Mouse (Mus musculus) limb, embryonic 10.5 days (tissue): ENCODE measurements around the gene Pianp. TPM values are rescaled to one million over a fixed set of nuclear protein-coding genes. Genes with fewer than 3 reads are reported as not detected.

ENCODE experiments used
- DNase-seq: peaks from one replicate; pipeline ENCODE4 v3.0.0-alpha.2; 2017; ENCODE audit warnings: low spot score
- H3K27ac ChIP-seq: fragments of 300-500 bp; sonication (generic); 2 replicates; pipeline ENCODE4 v1.5.1; 2016; ENCODE audit warnings: mild to moderate bottlenecking
- H3K27me3 ChIP-seq: fragments of 300-500 bp; sonication (generic); 2 replicates; pipeline ENCODE4 v1.6.1; 2016; ENCODE audit warnings: low read depth, mild to moderate bottlenecking; ENCODE audit not compliant: poor library complexity, severe bottlenecking
- H3K36me3 ChIP-seq: fragments of 300-500 bp; sonication (generic); 2 replicates; pipeline ENCODE4 v1.6.1; 2016; ENCODE audit warnings: mild to moderate bottlenecking, moderate library complexity
- H3K4me1 ChIP-seq: fragments of 300-500 bp; sonication (generic); 2 replicates; pipeline ENCODE4 v1.6.1; 2016
- H3K4me3 ChIP-seq: fragments of 300-500 bp; sonication (generic); 2 replicates; pipeline ENCODE4 v1.5.1; 2016; ENCODE audit warnings: mild to moderate bottlenecking, moderate library complexity
- H3K9me3 ChIP-seq: fragments of 300-500 bp; sonication (generic); replicated peaks from 2 replicates; pipeline ENCODE4 v1.6.1; 2016; ENCODE audit warnings: mild to moderate bottlenecking
- WGBS: fragments of 180-500 bp; shearing (Covaris S2); methylation state at CpG from one replicate; pipeline ENCODE4 v1.1.7; 2016; 5-methylcytosine and 5-hydroxymethylcytosine counted together
- polyA plus RNA-seq: library from polyadenylated mRNA; unstranded; fragments of >200 nt; fragmentation: Nextera tagmentation; extraction: Ambion mirVana; gene quantifications from 2 replicates; pipeline ENCODE4 v1.2.1, GENCODE M21; 2016

Gene Pianp
- polyA plus RNA-seq: 0.40 and 1.4 TPM in 2 replicates

- DNase-seq: peak; percentile 87
Measured at GRCm38 (mm10) chr6:124996551-124997501, at the start of gene Pianp. Gene Pianp, plus strand, starts transcription at chr6:124996694.

GRCm38 (mm10) chr6:124953991-124954715 is 42.3 kb upstream of the Pianp start:
- Histone ChIP-seq H3K27me3 (no peaks in the 10 kb centered on the region), H3K4me3 (no peak overlapping the region), H3K9me3 (no peaks in the 10 kb centered on the region; the same call in 1 of the 2 replicates), H3K36me3 (peaks cover 51% of the 10 kb centered on the region), H3K27ac (no peak overlapping the region), H3K4me1 (no peaks in the 10 kb centered on the region)
- WGBS: 87% methylated on average over 2 of the region's 2 CpGs
- DNase-seq: no peak

More at GRCm38 (mm10) chr6:124996551-124997501, at the start of gene Pianp:
- Histone ChIP-seq H3K9me3 (no peaks in the 10 kb centered on the region), H3K4me3 (peak within 1 kb of the TSS; percentile 70), H3K36me3 (no peaks in the 10 kb centered on the region), H3K4me1 (peaks cover 31% of the 10 kb centered on the region), H3K27ac (peak within 1 kb of the TSS; percentile 82), H3K27me3 (peaks cover 100% of the 10 kb centered on the region)
- 1% methylated on average over 76 of the region's 78 CpGs for WGBS

- Histone ChIP-seq H3K36me3 (peaks cover 61% of the 10 kb centered on the region), H3K9me3 (no peaks in the 10 kb centered on the region; the same call in 1 of the 2 replicates), H3K4me3 (no peak overlapping the region), H3K27ac (no peak overlapping the region), H3K27me3 (no peaks in the 10 kb centered on the region), H3K4me1 (no peaks in the 10 kb centered on the region)
- 95% methylated on average over 4 of the region's 4 CpGs for WGBS
- DNase-seq: no peak
Measured at GRCm38 (mm10) chr6:124955212-124955611, 41.3 kb upstream of the Pianp start.

GRCm38 (mm10) chr6:124958127-124958526 is 38.4 kb upstream of the Pianp start:
- H3K9me3 ChIP-seq: no peaks in the 10 kb centered on the region
- no peak for DNase-seq
- peaks cover 88% of the 10 kb centered on the region for H3K36me3 ChIP-seq
- no peaks in the 10 kb centered on the region for H3K27me3 ChIP-seq
- 92% methylated on average over 3 of the region's 3 CpGs for WGBS
- no peak overlapping the region for H3K27ac ChIP-seq
- no peak overlapping the region for H3K4me3 ChIP-seq
- H3K4me1 ChIP-seq: no peaks in the 10 kb centered on the region

- Histone ChIP-seq H3K36me3 (peaks cover 79% of the 10 kb centered on the region), H3K4me3 (no peak overlapping the region), H3K27me3 (no peaks in the 10 kb centered on the region), H3K27ac (no peak overlapping the region), H3K9me3 (no peaks in the 10 kb centered on the region), H3K4me1 (peaks cover 8% of the 10 kb centered on the region)
- DNase-seq: no peak
- WGBS: 94% methylated on average over 13 of the region's 13 CpGs
Measured at GRCm38 (mm10) chr6:124959960-124960359, 36.5 kb upstream of the Pianp start.

GRCm38 (mm10) chr6:124961021-124961420 is 35.5 kb upstream of the Pianp start:
- WGBS: 96% methylated on average over 12 of the region's 12 CpGs
- H3K36me3 ChIP-seq: peaks cover 69% of the 10 kb centered on the region

GRCm38 (mm10) chr6:124964638-124965037 is 31.9 kb upstream of the Pianp start:
- H3K36me3 ChIP-seq: peaks cover 46% of the 10 kb centered on the region
- 41% methylated on average over 16 of the region's 16 CpGs for WGBS
- H3K4me1 ChIP-seq: peaks cover 16% of the 10 kb centered on the region
- H3K9me3 ChIP-seq: no peaks in the 10 kb centered on the region
- no peaks in the 10 kb centered on the region for H3K27me3 ChIP-seq
- peak overlapping the region; percentile 86 for H3K4me3 ChIP-seq
- no peak for DNase-seq
- H3K27ac ChIP-seq: peak overlapping the region; percentile 94

More at GRCm38 (mm10) chr6:124961021-124961420, 35.5 kb upstream of the Pianp start:
- Histone ChIP-seq H3K4me1 (peaks cover 11% of the 10 kb centered on the region), H3K27me3 (no peaks in the 10 kb centered on the region), H3K4me3 (no peak overlapping the region), H3K9me3 (no peaks in the 10 kb centered on the region), H3K27ac (no peak overlapping the region)
- DNase-seq: no peak

- H3K9me3 ChIP-seq: no peaks in the 10 kb centered on the region
- H3K4me1 ChIP-seq: peaks cover 16% of the 10 kb centered on the region
- H3K36me3 ChIP-seq: peaks cover 40% of the 10 kb centered on the region
- peak; percentile 99 for DNase-seq
- WGBS: under 1% methylated on average over 68 of the region's 68 CpGs
- H3K27me3 ChIP-seq: no peaks in the 10 kb centered on the region
- peak within 1 kb of the TSS; percentile 86 for H3K4me3 ChIP-seq
- peak within 1 kb of the TSS; percentile 94 for H3K27ac ChIP-seq
Measured at GRCm38 (mm10) chr6:124965088-124965719, 31.3 kb upstream of the Pianp start, which contains the start of gene Cops7a. Gene Cops7a, minus strand, starts transcription at chr6:124965538.

GRCm38 (mm10) chr6:124965747-124966146 is 30.7 kb upstream of the Pianp start:
- DNase-seq: no peak
- Histone ChIP-seq H3K4me1 (peaks cover 16% of the 10 kb centered on the region), H3K36me3 (peaks cover 35% of the 10 kb centered on the region), H3K9me3 (no peaks in the 10 kb centered on the region), H3K27ac (peak overlapping the region; percentile 94), H3K4me3 (peak overlapping the region; percentile 86), H3K27me3 (no peaks in the 10 kb centered on the region)
- WGBS: 19% methylated on average over 15 of the region's 15 CpGs

GRCm38 (mm10) chr6:124966466-124967118 is 29.9 kb upstream of the Pianp start:
- no peak for DNase-seq
- Histone ChIP-seq H3K27ac (no peak overlapping the region), H3K27me3 (no peaks in the 10 kb centered on the region), H3K9me3 (no peaks in the 10 kb centered on the region), H3K36me3 (peaks cover 26% of the 10 kb centered on the region), H3K4me1 (peaks cover 16% of the 10 kb centered on the region), H3K4me3 (peak overlapping the region; percentile 86)
- WGBS: 96% methylated on average over 7 of the region's 7 CpGs

GRCm38 (mm10) chr6:124967766-124968165 is 28.7 kb upstream of the Pianp start:
- H3K4me1 ChIP-seq: peaks cover 16% of the 10 kb centered on the region
- no peak overlapping the region for H3K27ac ChIP-seq
- no peaks in the 10 kb centered on the region for H3K9me3 ChIP-seq
- no peak overlapping the region for H3K4me3 ChIP-seq
- WGBS: 69% methylated on average over 4 of the region's 4 CpGs
- DNase-seq: peak; percentile 67
- H3K27me3 ChIP-seq: no peaks in the 10 kb centered on the region
- H3K36me3 ChIP-seq: peaks cover 15% of the 10 kb centered on the region

- H3K27me3 ChIP-seq: peaks cover 61% of the 10 kb centered on the region
- H3K4me1 ChIP-seq: peaks cover 16% of the 10 kb centered on the region
- H3K27ac ChIP-seq: no peak overlapping the region
- WGBS: 86% methylated on average over 4 of the region's 4 CpGs
- H3K36me3 ChIP-seq: no peaks in the 10 kb centered on the region
- H3K9me3 ChIP-seq: peaks cover 5% of the 10 kb centered on the region; the same call in 1 of the 2 replicates
- H3K4me3 ChIP-seq: no peak overlapping the region
- no peak for DNase-seq
Measured at GRCm38 (mm10) chr6:124992241-124992640, 4.3 kb upstream of the Pianp start.
